Mouse (Mus musculus): Measurements from ENCODE around the gene Pex7.

Gene Pex7

DNA sequence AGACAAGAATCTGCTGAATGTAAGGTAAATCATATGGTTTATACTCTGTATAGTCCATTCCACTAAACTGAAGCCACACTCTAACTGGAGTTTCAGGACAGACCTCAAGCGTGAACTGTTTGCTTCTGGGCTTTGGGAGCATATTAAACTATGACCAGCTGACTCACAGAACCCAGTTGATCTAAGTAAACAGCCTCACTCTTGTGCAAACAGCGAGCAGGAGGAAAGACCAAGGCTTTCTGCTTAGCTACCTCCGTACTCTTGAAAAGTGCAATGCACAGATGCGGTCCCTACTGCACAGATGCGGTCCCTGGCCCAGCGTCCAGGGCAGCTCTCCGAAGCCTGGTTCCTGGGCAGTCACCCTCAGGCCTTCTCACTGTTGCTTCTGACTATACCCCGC, 30.2 kb downstream of the Pex7 start:
- no peak for DNase-seq (ENCODE audit: extremely low read depth, low read depth)

DNA sequence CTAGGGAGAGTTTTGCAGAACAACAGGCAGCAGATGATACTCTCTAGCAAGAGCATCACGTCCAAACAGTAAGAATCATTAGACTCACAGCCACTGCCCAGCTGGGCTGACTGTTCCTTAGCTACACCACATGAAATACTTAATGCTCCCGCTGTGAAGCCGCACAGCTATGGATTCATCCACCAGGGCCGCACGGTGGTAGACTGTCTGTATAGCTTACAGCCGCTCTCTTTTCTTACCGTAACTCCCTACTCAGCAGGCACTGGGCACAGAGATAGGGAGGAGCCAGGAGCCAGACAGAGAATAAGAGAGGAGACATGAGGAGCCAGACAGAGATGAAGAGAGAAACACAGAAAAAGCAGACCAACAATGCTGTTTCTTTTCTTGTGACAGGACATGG, 30.8 kb downstream of the Pex7 start:
- DNase-seq (ENCODE audit: extremely low read depth, low read depth) = no peak

DNA sequence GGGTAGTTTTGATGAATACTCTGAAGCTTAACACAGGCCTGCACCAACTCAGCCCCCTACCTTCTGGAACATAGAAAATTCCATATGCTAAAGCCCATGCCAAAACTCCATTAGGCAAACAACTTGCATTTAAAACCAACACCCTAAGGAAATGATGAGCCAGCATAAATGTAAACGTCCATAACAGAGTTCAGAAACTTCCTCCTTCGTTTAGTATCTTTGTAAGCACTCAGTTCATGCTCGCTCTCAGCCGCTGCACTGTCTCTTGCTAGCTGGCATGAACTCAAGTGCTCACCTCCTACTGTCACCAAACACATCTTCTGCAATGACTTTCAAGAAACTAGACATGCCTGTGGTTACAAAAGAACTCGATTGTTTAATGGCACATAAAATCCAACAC, 32.1 kb downstream of the Pex7 start:
- DNase-seq (ENCODE audit: extremely low read depth, low read depth) = peak; percentile 77

DNA sequence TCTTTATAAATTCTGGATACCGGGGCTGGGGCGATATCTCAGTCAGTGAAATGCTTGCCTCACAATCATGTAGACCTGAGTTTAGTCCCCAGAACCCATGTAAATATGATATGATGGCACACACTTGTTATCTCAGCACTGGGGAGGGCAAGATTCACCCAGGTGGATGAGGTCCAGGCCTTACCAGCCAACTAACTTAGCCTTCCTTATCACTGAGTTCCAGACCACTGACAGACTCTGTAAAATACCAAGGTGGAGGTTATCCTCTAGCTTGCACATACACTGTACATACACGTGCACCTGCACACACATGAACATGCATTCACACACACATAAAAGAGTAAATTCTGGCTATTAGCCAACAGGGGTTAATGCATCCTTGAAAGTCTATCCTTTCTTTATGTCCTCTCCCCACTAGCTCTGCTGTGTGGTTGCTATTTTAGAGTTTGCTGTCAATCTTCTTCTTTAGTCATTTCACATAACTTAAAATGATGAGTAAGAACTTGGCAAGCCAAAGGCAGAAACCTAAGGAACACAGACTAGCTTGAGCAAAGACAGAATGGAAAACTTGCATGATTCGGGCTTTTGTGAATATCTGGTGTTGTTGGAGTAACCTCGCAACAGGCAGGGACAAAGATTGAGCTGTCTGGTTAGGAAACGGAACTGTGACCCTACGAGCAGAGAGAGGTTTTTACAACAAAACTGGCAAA, 51.7 kb downstream of the Pex7 start:
- no peak for DNase-seq (ENCODE audit: extremely low read depth, low read depth)

DNA sequence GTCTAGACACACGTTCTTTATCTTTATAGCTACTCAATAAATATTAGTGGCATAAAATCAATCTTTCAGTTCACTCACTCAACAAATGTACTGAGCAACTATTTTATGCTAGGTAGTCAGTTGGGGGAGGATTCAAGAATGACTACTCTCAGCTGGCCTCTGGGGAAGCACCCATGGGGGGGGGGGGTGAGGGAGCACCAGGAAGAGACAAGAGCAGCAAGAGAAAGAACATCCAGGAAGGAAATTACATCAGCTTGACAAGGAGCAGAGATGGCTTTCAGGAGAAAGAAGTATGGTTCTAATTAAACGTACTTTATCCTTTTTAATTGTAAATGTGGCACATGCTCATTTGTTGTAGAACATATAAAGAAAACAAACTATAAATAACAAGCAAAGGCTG, 53.9 kb downstream of the Pex7 start:
- no peak for DNase-seq (ENCODE audit: extremely low read depth, low read depth)

DNA sequence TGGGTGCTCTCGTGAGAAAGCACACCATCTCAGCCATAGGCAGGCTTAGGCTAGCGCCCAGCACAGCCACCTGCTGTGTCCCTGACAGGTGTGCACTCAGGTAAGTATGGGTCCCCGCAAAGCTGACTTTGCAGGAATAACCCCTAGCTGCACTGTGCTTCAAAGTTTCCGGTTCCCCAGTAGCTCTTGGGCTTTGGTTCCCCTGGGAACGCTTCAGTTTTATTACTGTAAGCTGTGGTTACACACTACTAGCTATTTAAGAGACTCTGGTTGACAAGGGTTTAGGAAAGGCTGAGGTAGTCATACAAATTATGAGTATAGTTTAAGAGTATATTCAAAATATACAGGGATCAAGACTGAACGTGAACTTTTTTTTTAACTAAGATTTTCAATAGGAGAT, 54.7 kb downstream of the Pex7 start:
- no peak for DNase-seq (ENCODE audit: extremely low read depth, low read depth)

DNA sequence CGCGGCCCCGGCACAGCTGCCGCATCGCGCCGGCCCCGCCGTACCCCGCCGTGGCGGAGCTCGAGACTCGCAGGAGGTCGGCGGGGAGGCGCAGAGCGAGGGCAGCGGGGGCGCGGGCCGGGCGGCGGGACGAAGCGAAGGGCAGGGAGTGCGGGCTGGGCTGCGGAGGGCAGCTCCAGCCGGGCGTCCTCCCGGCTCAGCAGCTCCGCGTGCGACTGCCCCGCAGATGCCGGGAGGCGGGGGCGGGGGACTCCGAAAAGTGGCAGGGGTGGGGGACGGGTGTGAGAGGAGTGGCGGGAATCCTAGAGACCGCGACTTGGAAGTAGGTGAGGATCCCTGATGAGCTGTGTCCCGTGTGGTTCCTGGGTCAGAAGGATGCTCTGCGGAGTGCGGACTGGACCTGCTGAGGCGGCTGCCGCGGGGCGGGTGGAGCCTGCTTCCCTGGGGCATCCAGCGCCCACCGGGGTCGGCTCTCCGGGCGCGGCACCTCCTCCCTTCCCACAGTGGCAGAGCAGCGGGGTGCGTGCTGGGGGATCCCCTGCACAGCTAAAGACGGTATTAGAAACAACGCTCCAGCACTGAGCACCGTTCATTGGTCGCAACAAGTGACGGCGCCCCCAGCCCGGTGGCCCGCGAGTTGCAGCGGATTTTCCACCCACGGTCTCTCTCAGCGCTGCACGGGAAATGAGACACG, 56.3 kb downstream of the Pex7 start, which contains the start of gene Slc35d3:
TSS of gene Slc35d3 (minus strand) at position 462 of the 694 bp plus-strand sequence.
- no peak for DNase-seq (ENCODE audit: extremely low read depth, low read depth)

DNA sequence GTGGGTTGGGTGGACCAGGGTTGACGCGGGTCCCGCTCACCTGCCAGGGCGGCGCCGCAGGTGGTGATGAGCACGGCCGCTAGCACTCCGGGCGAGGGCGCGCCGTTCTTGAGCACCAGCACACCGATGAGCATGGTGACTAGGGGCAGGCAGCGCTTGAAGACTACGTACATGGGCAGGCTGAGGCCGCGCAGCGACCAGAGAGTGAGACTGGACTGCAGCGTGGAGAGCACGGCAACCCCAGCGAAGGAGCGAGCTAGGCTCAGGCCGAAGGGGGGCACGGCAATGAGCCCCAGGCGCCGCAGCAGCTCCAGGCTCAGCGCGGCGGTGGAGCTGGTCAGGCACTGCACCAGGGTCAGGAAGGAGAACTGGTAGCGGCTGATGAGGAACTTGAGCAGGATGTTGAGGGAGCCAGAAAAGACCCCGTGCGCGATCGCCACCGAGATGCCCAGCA, 56.9 kb downstream of the Pex7 start:
- no peak for DNase-seq (ENCODE audit: extremely low read depth, low read depth)

DNA sequence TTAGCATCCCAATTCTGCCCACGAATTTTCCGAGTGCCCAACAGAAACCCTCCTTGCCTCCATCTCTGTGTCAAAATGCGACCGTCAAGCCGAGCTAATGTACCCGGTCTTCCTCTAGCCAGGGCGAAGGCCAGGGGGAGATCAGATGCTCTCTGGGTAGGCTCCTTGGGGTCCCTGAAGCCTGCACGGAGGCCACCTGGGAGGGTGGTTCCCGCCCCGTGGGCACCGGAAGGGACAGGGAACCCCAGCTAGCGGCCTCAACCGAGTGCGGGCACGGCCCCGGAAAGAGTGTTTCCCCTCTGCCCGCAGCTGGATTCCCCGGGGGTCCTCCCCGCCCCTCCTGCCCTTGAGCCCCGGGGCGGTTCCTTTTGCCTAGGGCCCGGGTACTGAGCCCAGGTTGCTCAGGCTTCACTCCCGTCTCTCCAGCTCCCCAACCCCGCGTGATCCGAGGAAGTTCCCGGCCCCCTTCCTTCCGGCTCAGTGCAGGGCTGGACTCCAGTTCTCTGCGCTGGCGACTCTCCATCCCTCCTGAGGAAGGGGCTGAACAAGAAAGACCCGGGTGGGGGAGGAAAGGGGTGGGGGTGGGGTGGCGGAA, 57.6 kb downstream of the Pex7 start:
- DNase-seq (ENCODE audit: extremely low read depth, low read depth) = no peak

DNA sequence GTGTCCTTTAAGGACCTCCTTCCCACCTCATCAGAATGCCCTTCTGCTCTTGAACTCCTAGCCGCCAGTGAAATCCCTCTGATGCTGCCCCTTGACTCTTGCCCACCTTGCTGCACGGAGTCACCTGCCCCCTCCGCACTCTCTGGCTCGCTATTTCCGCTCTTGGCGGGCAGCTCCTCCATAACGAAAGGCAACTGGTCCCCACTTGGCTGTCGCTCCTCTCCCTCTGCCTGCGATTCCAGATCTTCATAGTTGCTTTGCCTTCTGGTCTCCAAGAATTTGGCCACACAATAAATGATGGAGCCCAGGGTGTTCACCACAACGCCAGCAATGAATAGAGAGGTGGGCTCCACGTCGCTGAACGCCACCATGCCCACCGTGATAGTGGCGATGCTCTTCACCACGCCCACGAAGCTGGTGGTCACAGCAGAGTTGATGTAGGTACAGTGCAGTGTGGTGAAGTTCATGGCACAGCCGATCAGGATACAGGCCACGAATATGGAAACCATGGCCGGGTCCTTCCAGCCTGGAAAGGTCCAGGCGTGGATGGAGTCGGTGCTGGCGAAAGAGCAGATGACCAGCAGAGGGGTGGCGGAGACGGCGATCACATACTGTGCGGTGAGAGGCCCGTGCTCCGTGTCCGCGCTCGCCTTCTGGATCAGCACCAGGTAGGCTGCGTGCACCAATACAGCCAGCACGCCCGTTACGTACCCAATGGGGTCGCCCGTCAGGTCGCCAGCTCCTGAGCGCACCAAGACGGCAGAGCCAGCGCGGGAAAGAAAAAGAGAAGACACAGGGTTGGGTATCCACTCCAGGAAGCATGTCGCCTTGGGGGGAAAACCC, 58.3 kb downstream of the Pex7 start:
- DNase-seq (ENCODE audit: extremely low read depth, low read depth) = no peak

DNA sequence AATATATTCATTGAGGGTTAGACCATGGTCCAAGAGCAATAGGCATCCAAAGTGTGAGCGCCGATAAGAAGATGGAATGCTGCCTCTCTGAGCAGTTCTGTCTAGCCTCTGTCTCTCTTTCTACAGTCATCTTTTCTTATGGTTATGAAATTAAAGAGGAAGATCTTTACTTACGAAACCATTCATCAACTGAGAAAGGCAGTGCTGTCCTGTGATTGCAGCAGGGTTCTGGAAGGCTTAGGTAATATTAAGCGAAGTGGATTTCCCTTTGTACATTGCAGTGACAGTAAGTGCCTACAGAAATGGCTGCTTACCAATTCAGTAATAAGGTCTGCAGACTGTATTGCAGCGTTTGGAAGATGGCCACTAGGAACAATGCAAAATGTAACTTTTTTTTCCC, 67.7 kb downstream of the Pex7 start:
- no peak for DNase-seq (ENCODE audit: extremely low read depth, low read depth)

DNA sequence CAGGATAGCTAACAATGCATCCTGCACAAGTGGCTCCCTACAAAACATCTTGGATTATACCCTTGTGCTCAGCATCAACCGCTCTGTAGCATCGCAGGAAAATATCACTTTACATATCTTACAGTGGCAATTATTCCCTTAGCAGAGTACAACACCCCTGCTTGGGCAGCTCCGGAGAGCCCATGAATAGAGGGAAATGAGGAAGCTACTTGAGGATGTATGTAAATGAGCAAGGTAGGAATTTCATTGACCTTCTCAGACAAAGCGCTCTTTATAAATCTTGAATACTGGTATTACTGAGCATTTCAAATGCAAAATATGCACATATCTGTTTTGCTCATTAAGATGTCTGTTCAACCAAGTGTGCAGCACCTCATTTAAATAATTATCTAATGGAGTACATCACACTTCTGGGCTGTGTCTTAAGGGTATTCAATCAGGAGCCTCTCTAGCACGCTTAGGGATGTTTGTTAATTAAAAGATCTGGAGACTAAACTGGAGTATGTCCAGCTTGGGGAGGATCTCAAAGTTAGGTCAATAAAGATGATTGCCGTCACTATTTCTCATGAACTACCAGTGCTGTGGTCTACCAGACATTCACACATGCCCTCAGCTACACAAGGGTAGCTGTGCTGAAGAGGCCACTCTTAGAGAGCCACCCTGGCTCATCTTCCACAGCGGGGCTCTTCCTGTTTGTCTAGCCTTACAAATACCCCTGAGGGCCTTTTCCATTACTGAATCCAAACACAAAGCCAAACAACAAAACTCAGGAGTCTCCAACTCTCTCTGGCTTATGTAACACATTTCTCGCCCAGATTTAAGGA, 71.4 kb downstream of the Pex7 start:
- no peak for DNase-seq (ENCODE audit: extremely low read depth, low read depth)

DNA sequence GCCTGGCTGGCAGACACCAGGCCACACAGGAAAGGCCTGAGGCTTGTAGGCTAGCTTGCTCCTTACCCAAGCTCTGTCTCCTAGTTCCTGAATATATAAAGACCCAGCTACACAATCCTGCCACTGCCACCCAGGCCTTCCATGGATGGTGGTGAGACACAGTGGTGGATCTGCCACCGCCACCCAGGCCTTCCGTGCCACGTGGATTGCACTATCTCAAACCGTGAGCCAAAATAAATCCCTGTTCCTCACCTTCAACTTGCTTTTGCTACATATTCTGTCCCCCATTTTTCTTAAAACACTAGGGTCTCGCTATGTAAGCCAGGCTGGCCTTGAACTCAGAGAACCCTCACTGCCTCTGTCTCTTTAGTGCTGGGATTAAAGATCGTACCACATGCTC, 73.3 kb downstream of the Pex7 start:
- no peak for DNase-seq (ENCODE audit: extremely low read depth, low read depth)

DNA sequence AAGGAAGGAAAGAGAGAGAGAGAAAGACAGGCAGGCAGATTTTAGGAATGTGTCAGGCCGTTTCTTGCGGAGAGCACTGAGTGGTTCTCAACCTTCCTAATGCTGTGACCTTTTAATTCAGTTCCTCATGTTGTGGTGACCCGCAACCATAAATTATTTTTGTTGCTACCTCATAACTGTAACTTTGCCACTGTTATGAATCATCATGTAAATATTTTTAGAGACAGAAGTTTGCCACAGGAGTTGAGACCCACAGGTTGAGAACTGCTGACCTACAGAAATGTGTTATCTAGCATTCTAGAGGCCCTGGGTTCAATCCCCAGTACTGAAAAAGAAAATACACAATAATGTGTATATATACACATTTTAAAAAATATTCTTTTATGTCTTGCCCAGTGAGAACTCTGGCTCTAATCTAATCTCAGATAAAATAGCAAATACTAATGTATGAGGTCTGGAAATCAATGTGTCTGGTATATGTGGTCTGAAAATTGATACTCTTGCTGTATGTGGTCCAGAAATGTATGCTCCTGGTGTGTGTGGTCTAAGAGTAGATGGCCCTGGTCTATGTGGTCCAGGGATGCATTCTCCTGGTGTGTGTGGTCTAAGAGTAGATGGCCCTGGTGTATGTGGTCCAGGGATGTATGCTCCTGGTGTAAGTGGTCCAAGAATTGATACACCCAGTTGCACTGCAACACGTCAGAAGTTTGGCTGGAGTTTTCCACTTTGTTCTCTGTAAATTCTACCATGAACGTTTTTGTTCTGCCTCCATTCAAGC, 76.2 kb downstream of the Pex7 start:
- no peak for DNase-seq (ENCODE audit: extremely low read depth, low read depth)

DNA sequence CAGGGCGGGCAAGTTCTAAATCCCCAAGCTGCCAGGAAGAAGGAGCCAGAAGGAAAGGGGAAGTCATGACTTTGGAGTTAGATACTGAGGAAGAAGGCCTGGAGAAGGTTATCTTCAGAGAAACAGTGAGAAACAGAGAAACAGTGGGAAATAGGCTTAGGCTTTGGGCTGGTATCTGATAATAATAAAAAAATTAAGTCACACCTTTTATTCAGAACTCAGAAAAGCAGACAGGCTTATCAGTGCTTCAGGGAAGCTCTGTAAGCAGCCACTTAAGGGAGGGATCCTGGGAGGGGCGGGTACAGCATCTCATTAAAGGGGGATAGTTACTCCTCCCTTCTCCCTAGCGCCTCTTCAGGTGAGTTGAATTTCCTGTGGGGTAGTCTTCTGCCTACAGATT, 86.5 kb downstream of the Pex7 start:
- peak; percentile 59 for DNase-seq (ENCODE audit: extremely low read depth, low read depth)

DNA sequence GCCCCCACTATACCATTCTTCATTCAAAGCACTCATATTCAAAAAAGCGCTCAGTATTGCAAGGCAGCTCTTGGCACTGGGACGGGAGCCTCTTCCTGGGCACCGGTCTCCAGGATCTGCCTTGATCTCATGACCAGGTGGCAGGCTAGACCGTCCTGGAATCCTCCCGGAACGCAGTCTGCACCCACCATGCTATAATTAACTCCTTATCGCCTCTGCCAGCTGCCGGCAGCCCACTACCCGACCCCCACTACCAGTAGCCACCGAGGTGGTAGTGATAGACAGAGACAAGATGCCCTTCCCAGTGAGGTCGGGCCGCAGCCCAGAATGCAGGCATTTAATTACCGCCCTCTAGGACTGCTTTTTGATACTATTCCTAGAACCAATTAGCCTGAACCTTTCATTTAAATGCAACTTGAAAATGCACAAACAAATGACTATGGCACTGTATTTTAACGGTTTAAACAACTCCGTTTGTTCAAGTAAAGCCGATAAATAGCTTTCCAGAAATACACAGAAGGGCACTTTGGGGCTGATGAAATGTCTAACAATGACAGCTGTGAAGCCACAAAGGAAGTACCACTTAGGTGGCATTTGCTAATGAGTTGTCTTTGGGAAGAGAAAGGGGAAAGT, 88.7 kb downstream of the Pex7 start:
- DNase-seq (ENCODE audit: extremely low read depth, low read depth) = no peak

DNA sequence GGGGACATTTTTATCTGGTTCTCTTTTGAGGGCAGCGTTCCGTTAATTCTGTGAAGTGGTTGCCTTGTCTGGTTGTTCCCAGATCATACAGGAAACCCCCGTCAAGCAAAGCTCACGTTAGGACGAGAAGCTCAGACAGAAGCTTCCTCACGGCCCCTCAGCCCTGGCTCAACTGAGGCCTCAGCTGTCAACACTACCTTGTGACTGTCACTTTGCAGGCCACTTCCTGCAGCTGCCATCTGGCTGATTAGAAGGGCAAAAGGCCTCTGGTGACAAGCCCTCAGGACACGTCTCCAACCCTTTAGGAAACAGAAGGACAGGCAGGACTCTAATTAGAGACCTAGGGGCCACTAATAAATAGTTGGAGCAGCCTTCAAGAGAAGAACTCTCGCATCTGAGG, 92.1 kb downstream of the Pex7 start:
- DNase-seq (ENCODE audit: extremely low read depth, low read depth) = peak; percentile 82

DNA sequence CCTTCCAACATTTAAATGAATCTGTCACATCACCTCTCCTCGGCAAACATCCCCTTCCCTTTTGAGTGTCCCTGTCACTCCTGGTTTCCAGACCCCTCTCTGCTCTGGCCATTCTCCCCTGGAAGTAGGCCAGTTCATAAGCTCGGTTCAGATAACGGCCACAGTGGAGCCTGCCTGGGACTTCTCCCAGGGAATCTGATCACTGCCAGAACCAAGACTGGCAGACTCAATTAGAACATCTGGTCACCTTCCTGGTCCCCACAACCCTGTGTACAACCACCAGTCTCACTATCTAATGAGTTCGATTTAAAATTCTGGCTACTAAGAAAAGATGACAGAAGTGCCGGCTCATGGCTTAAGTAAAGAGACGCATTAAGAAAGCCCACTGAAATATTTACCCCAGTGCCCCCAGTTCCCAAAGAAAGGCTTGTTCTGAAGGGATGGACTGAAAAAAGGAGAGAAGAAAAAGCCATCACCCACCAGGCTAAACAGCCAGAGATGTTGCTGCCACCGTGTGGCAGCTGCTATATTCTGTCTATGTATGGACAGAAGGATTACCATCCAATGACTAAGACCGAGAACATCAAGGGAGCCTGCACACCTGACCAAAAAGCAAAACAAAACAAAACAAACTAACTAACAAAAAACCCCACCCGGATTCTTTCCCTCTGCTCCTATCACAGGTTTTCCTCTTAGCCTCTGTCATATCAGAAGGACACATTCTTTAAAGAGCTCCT, 95.9 kb downstream of the Pex7 start:
- DNase-seq (ENCODE audit: extremely low read depth, low read depth) = no peak

DNA sequence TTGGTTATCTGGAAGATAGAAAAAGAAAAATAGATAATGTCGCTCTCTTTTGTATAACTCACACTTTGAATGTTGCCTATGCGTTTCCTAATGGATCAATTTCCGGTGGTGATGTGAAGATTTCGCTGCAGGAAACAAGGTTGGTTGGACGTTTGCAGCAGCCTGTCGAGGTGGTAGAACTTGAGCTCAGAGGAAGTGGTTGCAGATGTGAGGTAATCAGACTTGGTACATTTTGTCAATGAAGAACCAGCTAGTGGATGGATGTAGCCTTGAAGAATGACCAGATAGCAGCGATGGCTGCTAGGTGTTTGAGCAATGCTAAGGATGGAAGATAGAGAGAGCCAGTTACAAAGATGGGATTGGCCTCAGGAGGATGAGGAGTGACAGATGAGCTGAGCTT, 102.7 kb downstream of the Pex7 start:
- DNase-seq (ENCODE audit: extremely low read depth, low read depth) = no peak

Measured in MEL-GATA-1-ER (cell line).